Mouse (Mus musculus) liver, postnatal 0 days (tissue): Measurements from ENCODE around the gene Gm49387. TPM values are rescaled to one million over a fixed set of nuclear protein-coding genes. Genes with fewer than 3 reads are reported as not detected.
"Not testable (repeated sequence)": the region's sequence is repeated elsewhere in the genome, so short reads cannot be mapped to it uniquely, and the experiment has no call there.

ENCODE experiments used
- ATAC-seq: fragments of 200-750 bp; cut with Nextera tagmentation; 2 replicates; pipeline ENCODE4 v1.8.0; 2017; ENCODE audit warnings: mild to moderate bottlenecking, moderate library complexity
- DNase-seq: peaks from one replicate; pipeline ENCODE4 v3.0.0-alpha.2; 2016
- H3K27ac ChIP-seq: fragments of 300-500 bp; sonication (generic); 2 replicates; pipeline ENCODE4 v1.5.1; 2014; ENCODE audit warnings: antibody characterized with exemption, moderate library complexity, mild to moderate bottlenecking, low read depth
- H3K27me3 ChIP-seq: fragments of 300-500 bp; sonication (generic); 2 replicates; pipeline ENCODE4 v1.6.1; 2014; ENCODE audit warnings: low read length, control low read depth, mixed read lengths; ENCODE audit not compliant: insufficient read depth
- H3K36me3 ChIP-seq: fragments of 300-500 bp; sonication (generic); replicated peaks from 2 replicates; pipeline ENCODE4 v1.6.1; 2014; ENCODE audit warnings: mild to moderate bottlenecking, control low read depth, low read length, moderate library complexity, mixed read lengths; ENCODE audit not compliant: insufficient read depth
- H3K4me1 ChIP-seq: fragments of 300-500 bp; sonication (generic); 2 replicates; pipeline ENCODE4 v1.6.1; 2014; ENCODE audit warnings: antibody characterized with exemption, mild to moderate bottlenecking, control low read depth; ENCODE audit not compliant: insufficient read depth
- H3K4me2 ChIP-seq: fragments of 300-500 bp; sonication (generic); 2 replicates; pipeline ENCODE4 v1.6.1; 2014; ENCODE audit warnings: low read depth, mild to moderate bottlenecking, low read length, moderate library complexity, mixed read lengths
- H3K4me3 ChIP-seq: fragments of 300-500 bp; sonication (generic); 2 replicates; pipeline ENCODE4 v1.5.1; 2014; ENCODE audit warnings: low read depth, low read length
- H3K9ac ChIP-seq: fragments of 300-500 bp; sonication (generic); replicated peaks from 2 replicates; pipeline ENCODE4 v1.6.1; 2014; ENCODE audit warnings: mild to moderate bottlenecking, moderate library complexity
- H3K9me3 ChIP-seq: fragments of 300-500 bp; sonication (generic); 2 replicates; pipeline ENCODE4 v1.6.1; 2016; ENCODE audit warnings: mild to moderate bottlenecking, control low read depth, low read length, mixed read lengths
- CTCF ChIP-seq: sonication (generic); IDR thresholded peaks from 2 replicates; pipeline ENCODE4 v1.5.1; 2016; ENCODE audit warnings: antibody characterized with exemption, low read depth
- EP300 ChIP-seq: IDR thresholded peaks from 2 replicates; pipeline ENCODE4 v1.6.1; 2016; ENCODE audit warnings: antibody characterized with exemption, low read depth, mild to moderate bottlenecking
- WGBS: fragments of 180-500 bp; shearing (Covaris S2); extraction: QIAGEN DNeasy Blood & Tissue Kit; methylation state at CpG from one replicate; pipeline ENCODE4 v1.1.7; 2014; ENCODE audit not compliant: insufficient replicate concordance; 5-methylcytosine and 5-hydroxymethylcytosine counted together
- polyA plus RNA-seq: library from polyadenylated mRNA; unstranded; fragments of >200 nt; fragmentation: Nextera tagmentation; extraction: Ambion mirVana; gene quantifications from 2 replicates; pipeline ENCODE4 v1.2.1, GENCODE M21; 2015

Gm49387 gene
- polyA plus RNA-seq, 1 experiment from 2014 or later, result 3.9 TPM

DNA sequence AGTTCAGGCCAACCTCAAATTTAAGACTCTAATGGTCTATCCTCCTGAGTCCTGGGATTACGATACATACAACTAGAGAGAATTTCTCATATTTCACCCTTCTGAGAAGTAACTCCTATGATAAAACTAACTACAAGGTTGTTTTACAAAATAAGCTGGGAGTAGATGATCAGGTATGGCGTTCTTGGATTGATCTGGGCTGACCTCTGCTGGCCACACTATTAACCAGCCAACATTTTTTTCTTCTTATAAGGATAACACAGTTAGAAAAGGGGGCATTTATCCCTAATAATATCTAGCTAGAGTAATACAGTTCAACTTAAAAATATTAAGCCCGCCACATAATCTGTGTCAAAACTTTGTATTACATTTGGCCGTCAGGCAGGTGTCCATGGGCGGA is 35.8 kb downstream of the Gm49387 start:
- no peak overlapping the region for H3K9ac ChIP-seq
- H3K4me1 ChIP-seq, result 0 out of 2 replicates have a peak, but pooled peaks cover 5% of the 10 kb centered on the region
- H3K27me3 ChIP-seq, result no peaks in the 10 kb centered on the region
- H3K9me3 ChIP-seq, result no peaks in the 10 kb centered on the region
- no peak overlapping the region for H3K4me3 ChIP-seq
- ATAC-seq, result no peak
- H3K27ac ChIP-seq, result no peak overlapping the region
- DNase-seq, result no peak
- WGBS, result 79% methylated on average over 5 of the region's 5 CpGs
- peaks cover 18% of the 10 kb centered on the region for H3K36me3 ChIP-seq
- no peak for TF ChIP-seq EP300
- TF ChIP-seq CTCF, result peak; percentile 63
- no peak overlapping the region for H3K4me2 ChIP-seq

DNA sequence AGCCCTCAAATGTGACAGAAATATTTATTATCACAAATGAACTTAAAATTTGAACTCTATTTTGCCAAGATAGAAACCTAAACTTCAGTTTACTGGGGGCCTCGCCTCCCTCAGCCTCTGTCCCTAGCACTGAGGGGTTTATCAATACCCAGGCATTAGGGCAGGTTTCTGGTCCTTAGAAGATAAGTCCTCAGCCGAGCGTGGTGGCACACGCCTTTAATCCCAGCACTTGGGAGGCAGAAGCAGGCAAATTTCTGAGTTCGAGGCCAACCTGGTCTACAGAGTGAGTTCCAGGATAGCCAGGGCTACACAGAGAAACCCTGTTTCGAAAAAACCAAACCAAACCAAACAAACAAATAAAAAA is 38.1 kb downstream of the Gm49387 start:
- not testable (repeated sequence) for H3K9ac ChIP-seq, H3K4me3 ChIP-seq, H3K4me2 ChIP-seq, H3K9me3 ChIP-seq, H3K27me3 ChIP-seq, H3K27ac ChIP-seq, DNase-seq, H3K4me1 ChIP-seq
- 61% methylated on average over 6 of the region's 6 CpGs for WGBS
- ATAC-seq, result peak; percentile 82
- H3K36me3 ChIP-seq, result peaks cover 12% of the 10 kb centered on the region
- peak; percentile 82 for TF ChIP-seq EP300

DNA sequence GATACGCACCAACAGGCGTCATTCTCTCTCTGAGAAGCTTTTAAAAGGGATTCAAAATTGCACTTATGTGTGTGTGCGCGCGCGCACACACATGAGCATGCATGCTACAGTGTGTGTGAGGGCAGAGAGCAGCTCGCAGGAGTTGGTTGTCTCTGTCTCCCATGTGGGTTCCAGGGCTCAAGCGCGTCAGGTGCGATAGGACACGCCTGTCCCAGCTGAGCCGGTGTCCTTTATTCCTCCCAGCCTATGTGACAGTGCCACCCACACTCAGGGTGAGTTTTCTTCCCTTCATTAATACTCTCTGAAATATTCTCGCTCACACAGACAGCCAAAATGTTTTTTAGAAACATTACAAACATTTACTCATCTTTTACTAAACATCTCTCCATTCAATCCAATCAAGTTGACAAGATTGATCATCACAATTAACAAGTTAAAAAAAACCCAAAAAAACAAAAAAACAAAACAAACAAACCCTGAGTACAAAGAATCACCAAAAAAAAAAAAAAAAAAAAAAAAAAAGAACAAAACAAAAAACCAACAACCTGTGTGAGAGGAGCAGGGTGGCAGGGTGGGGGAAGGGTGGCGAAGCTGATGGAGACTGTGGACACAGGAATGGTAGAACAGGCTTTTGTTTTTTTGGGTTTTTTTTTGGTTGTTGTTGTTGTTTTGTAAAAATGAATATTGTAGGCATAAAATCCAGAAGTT is 38.6 kb downstream of the Gm49387 start:
- Histone ChIP-seq H3K9me3 (no peaks in the 10 kb centered on the region), H3K4me3 (no peak overlapping the region), H3K36me3 (peaks cover 12% of the 10 kb centered on the region), H3K27me3 (no peaks in the 10 kb centered on the region), H3K27ac (no peak overlapping the region), H3K4me1 (0 out of 2 replicates have a peak, but pooled peaks cover 5% of the 10 kb centered on the region), H3K9ac (no peak overlapping the region), H3K4me2 (no peak overlapping the region)
- WGBS, result 90% methylated on average over 14 of the region's 14 CpGs
- ATAC-seq, result peak; percentile 51; the same call in 1 of the 2 replicates
- DNase-seq, result no peak
- TF ChIP-seq CTCF (no peak), EP300 (no peak)

DNA sequence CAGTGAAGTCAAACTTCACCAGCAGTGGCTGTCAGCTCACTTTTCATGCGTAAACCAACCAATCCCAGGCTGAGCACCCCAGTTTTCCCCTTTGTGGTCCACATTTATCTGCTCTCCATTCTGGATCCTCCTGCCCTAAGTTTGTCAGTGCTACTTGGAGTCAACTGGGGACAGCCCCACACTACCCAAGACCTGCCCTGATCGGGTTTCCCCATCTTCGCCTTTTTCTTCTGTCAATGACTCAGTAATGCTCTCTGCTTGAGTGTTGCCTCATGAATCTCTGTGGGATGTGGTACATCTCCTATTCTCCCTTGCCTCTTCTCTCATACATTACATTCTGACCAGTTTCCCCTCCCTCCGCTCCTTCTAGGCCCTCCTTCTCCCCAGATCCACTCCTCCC is 43.2 kb downstream of the Gm49387 start:
- H3K4me1 ChIP-seq, result peaks cover 10% of the 10 kb centered on the region; the same call in 1 of the 2 replicates

DNA sequence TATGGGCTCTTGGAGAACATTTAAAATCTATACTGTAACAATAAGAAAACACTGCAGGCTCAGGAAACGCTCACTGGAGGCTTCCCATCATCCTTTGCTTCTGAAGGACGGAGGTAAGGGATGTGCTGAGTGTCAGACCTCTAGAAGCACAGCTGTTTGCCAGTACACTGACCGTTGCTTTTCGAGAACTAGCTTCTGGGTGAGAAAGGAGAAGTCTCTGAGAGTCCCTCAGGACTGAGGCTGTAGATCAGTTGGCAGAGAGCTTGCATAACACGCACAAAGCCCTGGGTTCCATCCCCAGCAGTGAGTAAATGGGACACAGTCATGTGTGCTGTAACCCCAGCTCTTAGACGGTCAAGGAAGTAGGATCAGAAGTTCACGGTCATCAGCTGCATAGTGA is 44.3 kb downstream of the Gm49387 start:
- no peaks in the 10 kb centered on the region for H3K9me3 ChIP-seq
- H3K9ac ChIP-seq, result no peak overlapping the region
- TF ChIP-seq CTCF, result no peak
- no peak for TF ChIP-seq EP300
- H3K27ac ChIP-seq, result peak overlapping the region; percentile 19; the same call in 1 of the 2 replicates
- H3K4me2 ChIP-seq, result no peak overlapping the region
- peaks cover 5% of the 10 kb centered on the region; the same call in 1 of the 2 replicates for H3K4me1 ChIP-seq
- no peaks in the 10 kb centered on the region for H3K36me3 ChIP-seq
- ATAC-seq, result peak; percentile 58
- no peak for DNase-seq
- 43% methylated on average over 7 of the region's 7 CpGs for WGBS
- no peaks in the 10 kb centered on the region for H3K27me3 ChIP-seq
- H3K4me3 ChIP-seq, result no peak overlapping the region

More for the DNA sequence above, 43.2 kb downstream of the Gm49387 start:
- Histone ChIP-seq H3K4me2 (no peak overlapping the region), H3K4me3 (no peak overlapping the region), H3K27ac (peak overlapping the region; percentile 19; the same call in 1 of the 2 replicates), H3K9me3 (no peaks in the 10 kb centered on the region), H3K9ac (no peak overlapping the region), H3K36me3 (no peaks in the 10 kb centered on the region), H3K27me3 (no peaks in the 10 kb centered on the region)
- DNase-seq (no peak), ATAC-seq (no peak)
- TF ChIP-seq EP300 (no peak), CTCF (no peak)
- WGBS, result 79% methylated on average over 4 of the region's 4 CpGs

DNA sequence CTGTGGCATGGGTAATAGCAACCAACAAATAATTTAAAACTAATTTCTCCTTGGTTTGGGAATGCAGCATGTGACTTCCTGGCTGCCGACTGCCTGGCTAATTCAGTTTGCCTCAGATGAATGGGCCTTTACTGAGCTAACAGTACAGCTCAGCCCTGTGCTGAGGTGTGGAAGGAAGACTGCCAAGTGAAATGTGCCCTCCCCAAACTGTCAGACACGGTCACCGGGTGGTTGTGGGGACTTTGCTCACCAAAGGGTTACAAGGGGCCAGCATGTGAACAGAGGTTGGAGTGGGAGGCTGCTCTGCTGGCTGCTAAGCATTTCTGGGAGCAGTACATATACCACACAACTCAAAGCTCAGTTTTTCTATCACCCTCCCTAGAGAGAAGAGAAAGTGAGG is 46.0 kb downstream of the Gm49387 start:
- no peaks in the 10 kb centered on the region for H3K36me3 ChIP-seq
- DNase-seq (no peak), ATAC-seq (peak; percentile 53)
- peaks cover 5% of the 10 kb centered on the region; the same call in 1 of the 2 replicates for H3K4me1 ChIP-seq
- TF ChIP-seq EP300 (no peak), CTCF (no peak)
- H3K27me3 ChIP-seq, result no peaks in the 10 kb centered on the region
- H3K27ac ChIP-seq, result no peak overlapping the region
- no peak overlapping the region for H3K4me2 ChIP-seq
- WGBS, result 38% methylated on average over 3 of the region's 3 CpGs
- no peak overlapping the region for H3K4me3 ChIP-seq
- no peak overlapping the region for H3K9ac ChIP-seq
- no peaks in the 10 kb centered on the region for H3K9me3 ChIP-seq
